8 mouse cellular contexts compared by ENCODE assay signal in genomic region chr3:9608906-9609580, GRCm38 (mm10). TPM values are rescaled to one million over a fixed set of nuclear protein-coding genes. Genes with fewer than 3 reads are reported as not detected.
A peak's percentile ranks its signal among the peaks of the same experiment; 100 is the strongest.
DNase-seq lines count a peak whose midpoint lies in the region; ATAC-seq and TF ChIP-seq lines count a peak whose summit lies in the region.

No protein-coding gene starts in this region.

- H3K4me1 ChIP-seq in embryonic facial prominence, embryonic 10.5 days: peaks cover 35% of the 10 kb centered on the region
- peaks cover 28% of the 10 kb centered on the region for H3K4me1 ChIP-seq in heart, embryonic 12.5 days (replicated peaks)
- peaks cover 47% of the 10 kb centered on the region for H3K4me1 ChIP-seq in kidney, embryonic 16.5 days (ENCODE audit: insufficient read depth, low read length)
- peaks cover 9% of the 10 kb centered on the region for H3K4me1 ChIP-seq in liver, postnatal 0 days (ENCODE audit: insufficient read depth)
- peaks cover 29% of the 10 kb centered on the region for H3K4me1 ChIP-seq in neural tube, embryonic 12.5 days

- WGBS in embryonic facial prominence, embryonic 10.5 days: 1% methylated on average over 94 of the region's 94 CpGs
- whole genome bisulfite sequencing in heart, embryonic 12.5 days: 3% methylated on average over 94 of the region's 94 CpGs
- under 1% methylated on average over 54 of the region's 94 CpGs for WGBS in kidney, embryonic 16.5 days
- WGBS in liver, postnatal 0 days (ENCODE audit: insufficient replicate concordance): under 1% methylated on average over 71 of the region's 94 CpGs
- under 1% methylated on average over 94 of the region's 94 CpGs for WGBS in neural tube, embryonic 12.5 days

- peaks cover 6% of the 10 kb centered on the region; the same call in 1 of the 2 replicates for H3K27me3 ChIP-seq in embryonic facial prominence, embryonic 10.5 days (replicated peaks; ENCODE audit: low read depth, poor library complexity, severe bottlenecking)
- no peaks in the 10 kb centered on the region for H3K27me3 ChIP-seq in heart, embryonic 12.5 days (replicated peaks)
- H3K27me3 ChIP-seq in kidney, embryonic 16.5 days (ENCODE audit: insufficient read depth, low read length): no peaks in the 10 kb centered on the region
- H3K27me3 ChIP-seq in liver, postnatal 0 days (ENCODE audit: insufficient read depth, low read length): no peaks in the 10 kb centered on the region
- H3K27me3 ChIP-seq in neural tube, embryonic 12.5 days (replicated peaks): peaks cover 5% of the 10 kb centered on the region; the same call in 1 of the 2 replicates

- H3K27ac ChIP-seq in embryonic facial prominence, embryonic 10.5 days (replicated peaks): peak overlapping the region; percentile 91
- peak overlapping the region; percentile 96 for H3K27ac ChIP-seq in heart, embryonic 12.5 days (ENCODE audit: poor library complexity, severe bottlenecking)
- H3K27ac ChIP-seq in kidney, embryonic 16.5 days (ENCODE audit: low read length): peak overlapping the region; percentile 95
- peak overlapping the region; percentile 79 for H3K27ac ChIP-seq in liver, postnatal 0 days (ENCODE audit: low read depth)
- H3K27ac ChIP-seq in neural tube, embryonic 12.5 days: peak overlapping the region; percentile 92

- peak; percentile 56 for ATAC-seq in heart, embryonic 12.5 days (ENCODE audit: insufficient number of reproducible peaks, low FRiP score)
- ATAC-seq in kidney, embryonic 16.5 days (ENCODE audit: low FRiP score, low TSS enrichment): peak; percentile 36; the same call in 1 of the 2 replicates
- peak; percentile 20 for ATAC-seq in liver, postnatal 0 days
- peak; percentile 32 for ATAC-seq in neural tube, embryonic 12.5 days (ENCODE audit: low FRiP score, low read depth)

- H3K4me3 ChIP-seq in embryonic facial prominence, embryonic 10.5 days: peak overlapping the region; percentile 90
- peak overlapping the region; percentile 83 for H3K4me3 ChIP-seq in heart, embryonic 12.5 days
- peak overlapping the region; percentile 91 for H3K4me3 ChIP-seq in kidney, embryonic 16.5 days (ENCODE audit: low read length)
- H3K4me3 ChIP-seq in liver, postnatal 0 days (ENCODE audit: low read depth, low read length): peak overlapping the region; percentile 74
- peak overlapping the region; percentile 87 for H3K4me3 ChIP-seq in neural tube, embryonic 12.5 days

- no peaks in the 10 kb centered on the region for H3K36me3 ChIP-seq in embryonic facial prominence, embryonic 10.5 days (replicated peaks)
- no peaks in the 10 kb centered on the region for H3K36me3 ChIP-seq in heart, embryonic 12.5 days
- H3K36me3 ChIP-seq in kidney, embryonic 16.5 days (ENCODE audit: insufficient read depth, low read length): no peaks in the 10 kb centered on the region
- H3K36me3 ChIP-seq in liver, postnatal 0 days (replicated peaks; ENCODE audit: insufficient read depth, low read length): no peaks in the 10 kb centered on the region
- H3K36me3 ChIP-seq in neural tube, embryonic 12.5 days: no peaks in the 10 kb centered on the region

- peak; percentile 34 for DNase-seq in kidney, adult 11 months
- no peak for DNase-seq in kidney, adult 8-10 months
- peak; percentile 74 for DNase-seq in embryonic facial prominence, embryonic 10.5 days (ENCODE audit: low spot score)
- DNase-seq in liver, postnatal 0 days: peak; percentile 63
- peak; percentile 51 for DNase-seq in testis, postnatal 14 days (ENCODE audit: low spot score)

- TF ChIP-seq CTCF in liver, postnatal 0 days (IDR thresholded peaks at IDR 0.05; ENCODE audit: low read depth): no peak

- peak overlapping the region; percentile 93 for H3K9ac ChIP-seq in heart, embryonic 12.5 days
- H3K9ac ChIP-seq in kidney, embryonic 16.5 days (replicated peaks; ENCODE audit: low read length): peak overlapping the region; percentile 95
- peak overlapping the region; percentile 73 for H3K9ac ChIP-seq in liver, postnatal 0 days (replicated peaks)
- peak overlapping the region; percentile 92 for H3K9ac ChIP-seq in neural tube, embryonic 12.5 days

- H3K4me2 ChIP-seq in heart, embryonic 12.5 days: peak overlapping the region; percentile 73
- peak overlapping the region; percentile 71 for H3K4me2 ChIP-seq in kidney, embryonic 16.5 days (replicated peaks; ENCODE audit: low read depth, low read length)
- peak overlapping the region; percentile 93 for H3K4me2 ChIP-seq in liver, postnatal 0 days (ENCODE audit: low read depth, low read length)
- H3K4me2 ChIP-seq in neural tube, embryonic 12.5 days (replicated peaks): peak overlapping the region; percentile 78

- TF ChIP-seq EP300 in liver, postnatal 0 days (IDR thresholded peaks at IDR 0.05; ENCODE audit: low read depth): no peak

- H3K9me3 ChIP-seq in embryonic facial prominence, embryonic 10.5 days: no peaks in the 10 kb centered on the region
- H3K9me3 ChIP-seq in heart, embryonic 12.5 days (replicated peaks): no peaks in the 10 kb centered on the region
- no peaks in the 10 kb centered on the region for H3K9me3 ChIP-seq in kidney, embryonic 16.5 days (ENCODE audit: low read length)
- no peaks in the 10 kb centered on the region for H3K9me3 ChIP-seq in liver, postnatal 0 days (ENCODE audit: low read length)
- no peaks in the 10 kb centered on the region for H3K9me3 ChIP-seq in neural tube, embryonic 12.5 days

RNA-seq across cellular contexts. Expression of gene Zfp704, which starts 0.8 kb away (rescaled TPM):
- 7.4 and 7.7 TPM in 2 replicates for polyA plus RNA-seq in embryonic facial prominence, embryonic 10.5 days (2016; fragmentation: Nextera tagmentation; extraction: Ambion mirVana)
- polyA plus RNA-seq in heart, embryonic 12.5 days (2016; fragmentation: Nextera tagmentation; extraction: Ambion mirVana): 7.2 and 9.5 TPM in 2 replicates
- polyA plus RNA-seq in kidney, embryonic 16.5 days (2015; fragmentation: Nextera tagmentation; extraction: Ambion mirVana): 11.4 and 13.1 TPM in 2 replicates
- polyA plus RNA-seq in liver, postnatal 0 days (2015; fragmentation: Nextera tagmentation; extraction: Ambion mirVana): 0.94 and 0.95 TPM in 2 replicates
- 6.9 and 7.0 TPM in 2 replicates for polyA plus RNA-seq in neural tube, embryonic 12.5 days (2016; fragmentation: Nextera tagmentation; extraction: Ambion mirVana)

Comparison
In these comparisons a context has a peak if more than half of its experiments do, and no peak if none do; other contexts are left out.
1. DNase-seq: peak in kidney, adult 11 months (single experiment), embryonic facial prominence, embryonic 10.5 days (single experiment), liver, postnatal 0 days (single experiment) and testis, postnatal 14 days (single experiment); none in kidney, adult 8-10 months (0 of 2).
2. Peak in every context shown above with its lines, with median percentiles within 50 percentile points of each other: H3K27ac ChIP-seq, H3K4me3 ChIP-seq, ATAC-seq, H3K4me2 ChIP-seq and H3K9ac ChIP-seq.